ENCODE assay signal across 13 mouse cellular contexts in the genomic region with DNA sequence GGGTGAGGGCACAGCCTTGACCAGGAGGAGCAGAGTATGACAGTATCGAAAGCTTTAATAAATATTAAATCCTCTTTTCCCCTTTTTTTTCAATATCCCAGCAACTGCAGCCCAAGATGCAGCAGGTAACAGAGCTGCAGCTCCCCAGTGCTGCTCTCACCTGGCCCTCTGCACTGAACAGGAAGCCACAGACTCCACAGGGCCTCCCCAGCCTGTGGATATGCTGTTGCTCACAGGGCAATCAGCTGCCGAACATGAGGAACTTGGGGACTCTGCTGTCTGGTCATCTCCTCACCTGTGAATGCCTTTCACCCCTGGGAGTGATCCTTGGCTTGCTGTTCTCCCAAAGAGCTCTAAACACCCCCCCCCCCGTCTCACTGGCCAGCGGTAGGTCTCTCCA.
DNase-seq lines count a peak whose midpoint lies in the region; ATAC-seq and TF ChIP-seq lines count a peak whose summit lies in the region.
"Had no signal": no experiment of that assay in that cellular context is flagged by ENCODE, and none has a peak within 500 bp of the region (broad histone marks: within the 10 kb centered on the region; RNA-seq: fewer than 3 reads in every experiment).

No protein-coding gene starts in this region.

- no peak overlapping the region for H3K9ac ChIP-seq in CH12.LX (ENCODE audit: insufficient read depth, low read depth)
- H3K9ac ChIP-seq: embryonic facial prominence, embryonic 12.5 days; forebrain, embryonic 12.5 days; heart, embryonic 12.5 days; hindbrain, embryonic 12.5 days had no signal

- TF ChIP-seq POLR2A in CH12.LX (IDR thresholded peaks at IDR 0.05; ENCODE audit: low read depth, low read length): no peak
- no peak for TF ChIP-seq POLR2A in thymus, adult 2 months (IDR thresholded peaks at IDR 0.05; ENCODE audit: control insufficient read depth, extremely low read depth, insufficient read depth, low read length, poor library complexity)

- no peak for TF ChIP-seq CTCF in CH12.LX (conservative IDR thresholded peaks at IDR 0.05 in 1 of 2, IDR thresholded peaks at IDR 0.05 in 1 of 2; ENCODE audit: low read depth in 2 of 2, low read length in 2 of 2)
- TF ChIP-seq CTCF in thymus, adult 2 months (IDR thresholded peaks at IDR 0.05; ENCODE audit: borderline replicate concordance, control insufficient read depth, extremely low read depth, insufficient read depth, low read length, poor library complexity): no peak

- peaks cover 8% of the 10 kb centered on the region for H3K9me3 ChIP-seq in CH12.LX (replicated peaks; ENCODE audit: low read length)
- H3K9me3 ChIP-seq: embryonic facial prominence, embryonic 12.5 days; forebrain, embryonic 12.5 days; hindbrain, embryonic 12.5 days had no signal

- H3K27ac ChIP-seq in CH12.LX (ENCODE audit: insufficient read depth, low read depth): no peak overlapping the region
- peak overlapping the region; percentile 72 for H3K27ac ChIP-seq in thymus, adult 2 months (ENCODE audit: control insufficient read depth, insufficient read depth, low read length)
- H3K27ac ChIP-seq: embryonic facial prominence, embryonic 12.5 days; forebrain, embryonic 12.5 days; hindbrain, embryonic 12.5 days had no signal

- TF ChIP-seq RAD21 in CH12.LX (IDR thresholded peaks at IDR 0.05; ENCODE audit: low read depth, low read length): no peak

- in situ Hi-C loops in CH12.LX (cut with MboI; ENCODE audit: low pct_ligation_motif_present, low pct_unique_long_range_greater_than_20kb, low sequenced_read_pairs): loop anchor here (10.0 kb wide), 1 partner anchor 120 kb away; no protein-coding TSS in a partner anchor

- H3K4me2 ChIP-seq in CH12.LX (ENCODE audit: insufficient read depth, low read depth, poor library complexity, severe bottlenecking): no peak overlapping the region
- H3K4me2 ChIP-seq: embryonic facial prominence, embryonic 12.5 days; forebrain, embryonic 12.5 days; heart, embryonic 12.5 days; hindbrain, embryonic 12.5 days had no signal

- peaks cover 15 to 49% of the 10 kb centered on the region in 2 experiments for H3K4me1 ChIP-seq in CH12.LX (ENCODE audit: control insufficient read depth in 1 of 2, insufficient read depth in 2 of 2)
- H3K4me1 ChIP-seq in thymus, adult 2 months (replicated peaks; ENCODE audit: control insufficient read depth, insufficient read depth, low read length): peaks cover 26% of the 10 kb centered on the region
- H3K4me1 ChIP-seq: hindbrain, embryonic 12.5 days had no signal

- peak; percentile 12; the same call in 1 of the 2 replicates for ATAC-seq in granulocyte monocyte progenitor cell, adult 5-6 weeks (replicated peaks; ENCODE audit: poor library complexity, severe bottlenecking)

- no peak overlapping the region for H3K4me3 ChIP-seq in CH12.LX (replicated peaks in 1 of 3; ENCODE audit: low read depth in 2 of 3, low read length in 2 of 3, poor library complexity in 1 of 3)
- H3K4me3 ChIP-seq in thymus, adult 2 months (ENCODE audit: control insufficient read depth, insufficient read depth, low read length): no peak overlapping the region
- H3K4me3 ChIP-seq: embryonic facial prominence, embryonic 12.5 days; forebrain, embryonic 12.5 days; heart, embryonic 12.5 days; hindbrain, embryonic 12.5 days had no signal

- H3K27me3 ChIP-seq in CH12.LX (replicated peaks): no peaks in the 10 kb centered on the region
- no peaks in the 10 kb centered on the region for H3K27me3 ChIP-seq in thymus, adult 2 months (ENCODE audit: control insufficient read depth, insufficient read depth, low read length)
- H3K27me3 ChIP-seq: embryonic facial prominence, embryonic 12.5 days; forebrain, embryonic 12.5 days; hindbrain, embryonic 12.5 days had no signal

- no peaks in the 10 kb centered on the region for H3K36me3 ChIP-seq in CH12.LX (replicated peaks in 1 of 2; ENCODE audit: control insufficient read depth in 1 of 2, insufficient read depth in 1 of 2, low read length in 1 of 2)
- no peaks in the 10 kb centered on the region for H3K36me3 ChIP-seq in thymus, adult 2 months (ENCODE audit: control insufficient read depth, insufficient read depth, low read length)
- H3K36me3 ChIP-seq: embryonic facial prominence, embryonic 12.5 days; forebrain, embryonic 12.5 days; heart, embryonic 12.5 days; hindbrain, embryonic 12.5 days had no signal

- TF ChIP-seq EP300 in CH12.LX (IDR thresholded peaks at IDR 0.05; ENCODE audit: low read length): no peak

- WGBS in thymus, adult 2 months: 45% methylated on average over 4 of the region's 4 CpGs

- DNase-seq in CH12.LX (ENCODE audit: extremely low read depth): no peak
- DNase-seq in thymus, adult 2 months: peak; percentile 60
- peak; percentile 68 for DNase-seq in thymus, postnatal 25 days
- DNase-seq in right cerebral cortex, postnatal 4 days: no peak
- no peak for DNase-seq in kidney, postnatal 25 days
- no peak for DNase-seq in gastrocnemius, postnatal 14 days
- DNase-seq: adrenal gland, postnatal 10 days; cerebellum, adult 11 months had no signal

- intact Hi-C loops in gastrocnemius, postnatal 14 days (cut with DNase I; ENCODE audit: low total_unique reads): no loop called here

- no peaks in the 10 kb centered on the region for H3K79me2 ChIP-seq in CH12.LX (replicated peaks; ENCODE audit: control insufficient read depth, extremely low read depth, insufficient read depth, poor library complexity, severe bottlenecking)

- dilution Hi-C loops in CH12.LX (cut with MboI; ENCODE audit: extremely low pct_ligation_motif_present, extremely low pct_unique_long_range_greater_than_20kb, low sequenced_read_pairs): no loop called here

TF ChIP-seq in CH12.LX, 34 proteins besides CTCF, POLR2A, EP300 and RAD21:
- no peak for TF ChIP-seq CHD1 (IDR thresholded peaks at IDR 0.05; ENCODE audit: low read depth, low read length)
- TF ChIP-seq BHLHE40 (IDR thresholded peaks at IDR 0.05; ENCODE audit: low read depth, low read length): peak; percentile 36; the same call in 1 of the 2 replicates
- TF ChIP-seq TBP (conservative IDR thresholded peaks at IDR 0.05; ENCODE audit: low read depth, low read length): no peak

Comparison
In these comparisons a context has a peak if more than half of its experiments do, and no peak if none do; other contexts are left out.
1. DNase-seq: peak in thymus, adult 2 months (single experiment) and thymus, postnatal 25 days (single experiment); none in CH12.LX (single experiment), right cerebral cortex, postnatal 4 days (single experiment), kidney, postnatal 25 days (0 of 2) and gastrocnemius, postnatal 14 days (single experiment).